Mouse (Mus musculus) neutrophil, adult 5-6 weeks (primary cell): ENCODE data around the gene Smyd4. TPM values are rescaled to one million over a fixed set of nuclear protein-coding genes. Genes with fewer than 3 reads are reported as not detected.

Experiments used
- ATAC-seq: fragments of 151-379, 151-347 bp; 2 replicates; pipeline ENCODE4 v1.8.0; 2017; ENCODE audit warnings: mild to moderate bottlenecking, moderate TSS enrichment; ENCODE audit not compliant: insufficient number of reproducible peaks, poor library complexity, low FRiP score, severe bottlenecking; ENCODE audit errors: extremely low read depth
- total RNA-seq: library from RNA; stranded (forward); fragments of 200-1000 nt; gene quantifications from 2 replicates; pipeline ENCODE4 v1.2.3, GENCODE M21; 2017

Smyd4 gene
- total RNA-seq, 1 experiment from 2014 or later: 13.8 TPM

GRCm38 (mm10) chr11:75441034-75441433 lies 92.8 kb downstream of the Smyd4 start:
- no peak for ATAC-seq

GRCm38 (mm10) chr11:75441601-75442000 lies 93.4 kb downstream of the Smyd4 start:
- no peak for ATAC-seq

GRCm38 (mm10) chr11:75443711-75444110 lies 95.5 kb downstream of the Smyd4 start:
- ATAC-seq: no peak

- ATAC-seq: no peak
Observed at GRCm38 (mm10) chr11:75448575-75448974, 100.3 kb downstream of the Smyd4 start.

- no peak for ATAC-seq
Observed at GRCm38 (mm10) chr11:75449695-75450094, 101.5 kb downstream of the Smyd4 start.

GRCm38 (mm10) chr11:75450304-75450908 lies 102.2 kb downstream of the Smyd4 start:
- no peak for ATAC-seq

GRCm38 (mm10) chr11:75450936-75451335 lies 102.7 kb downstream of the Smyd4 start:
- ATAC-seq: no peak

- ATAC-seq: no peak
Observed at GRCm38 (mm10) chr11:75452081-75452480, 103.8 kb downstream of the Smyd4 start.

- no peak for ATAC-seq
Observed at GRCm38 (mm10) chr11:75452812-75453557, 104.8 kb downstream of the Smyd4 start.

- peak; percentile 75 for ATAC-seq
Observed at GRCm38 (mm10) chr11:75453991-75454930, 106.0 kb downstream of the Smyd4 start, which contains the start of gene Wdr81. TSS of gene Wdr81 (minus strand) at chr11:75454717.

Other genes starting within 250 kb of the Smyd4 start
- gene Hic1, start 178.9 kb upstream of the Smyd4 start, total RNA-seq: 0.35 and 0.61 TPM in 2 replicates
- 8.2 and 13.4 TPM in 2 replicates for gene Ovca2, start 169.6 kb upstream of the Smyd4 start, total RNA-seq
- 3.4 and 6.6 TPM in 2 replicates for gene Dph1, start 157.2 kb upstream of the Smyd4 start, total RNA-seq
- gene Rtn4rl1, start 154.7 kb upstream of the Smyd4 start, total RNA-seq: 0.47 and 0.61 TPM in 2 replicates
- 77.9 and 81.3 TPM in 2 replicates for gene Rpa1, start 109 bp upstream of the Smyd4 start, total RNA-seq
- not detected in 2 replicates for gene Serpinf1, start 74.3 kb downstream of the Smyd4 start, total RNA-seq
- gene Serpinf2, start 91.2 kb downstream of the Smyd4 start, total RNA-seq: 0.47 and 1.2 TPM in 2 replicates
- gene Wdr81, start 106.3 kb downstream of the Smyd4 start, total RNA-seq: 16.3 and 17.8 TPM in 2 replicates
- 3.3 and 5.6 TPM in 2 replicates for gene Tlcd2, start 113.3 kb downstream of the Smyd4 start, total RNA-seq
- 89.3 and 91.5 TPM in 2 replicates for gene Prpf8, start 138.4 kb downstream of the Smyd4 start, total RNA-seq
- gene Rilp, start 161.7 kb downstream of the Smyd4 start, total RNA-seq: 0.86 TPM in 1 of 2 replicates, not detected in the other
- not detected in 2 replicates for gene Scarf1, start 165.1 kb downstream of the Smyd4 start, total RNA-seq
- 44.0 and 48.4 TPM in 2 replicates for gene Slc43a2, start 183.3 kb downstream of the Smyd4 start, total RNA-seq
- 88.9 and 113 TPM in 2 replicates for gene Pitpna, start 239.7 kb downstream of the Smyd4 start, total RNA-seq